Mouse (Mus musculus) ZHBTc4 (cell line): ENCODE measurements around the gene Dnah7c.
"Not testable (repeated sequence)": the region's sequence is repeated elsewhere in the genome, so short reads cannot be mapped to it uniquely, and the experiment has no call there.

Source experiments
- DNase-seq: peaks from one replicate; pipeline ENCODE4 v3.0.0-alpha.2; 2011; ENCODE audit warnings: low read depth, low spot score

Gene Dnah7c

GRCm38 (mm10) chr1:46425137-46425925 lies at the start of gene Dnah7c:
Dnah7c (plus strand) TSS chr1:46425592.
- DNase-seq: peak; percentile 64

GRCm38 (mm10) chr1:46380641-46381040 lies 44.8 kb upstream of the Dnah7c start:
- DNase-seq: not testable (repeated sequence)

- not testable (repeated sequence) for DNase-seq
Observed at GRCm38 (mm10) chr1:46394681-46395297, 30.6 kb upstream of the Dnah7c start.

GRCm38 (mm10) chr1:46408324-46409115 lies 16.9 kb upstream of the Dnah7c start:
- no peak for DNase-seq

GRCm38 (mm10) chr1:46414798-46415197 lies 10.6 kb upstream of the Dnah7c start:
- not testable (repeated sequence) for DNase-seq

GRCm38 (mm10) chr1:46416946-46417345 lies 8.4 kb upstream of the Dnah7c start:
- DNase-seq: peak; percentile 61

- DNase-seq: not testable (repeated sequence)
Observed at GRCm38 (mm10) chr1:46418966-46419365, 6.4 kb upstream of the Dnah7c start.

- DNase-seq: peak; percentile 31
Observed at GRCm38 (mm10) chr1:46428401-46428800, 3.0 kb downstream of the Dnah7c start.

GRCm38 (mm10) chr1:46514671-46515070 lies 89.3 kb downstream of the Dnah7c start:
- peak; percentile 71 for DNase-seq

- DNase-seq: no peak
Observed at GRCm38 (mm10) chr1:46521032-46521431, 95.6 kb downstream of the Dnah7c start.

- not testable (repeated sequence) for DNase-seq
Observed at GRCm38 (mm10) chr1:46526537-46526936, 101.1 kb downstream of the Dnah7c start.

GRCm38 (mm10) chr1:46544812-46545421 lies 119.5 kb downstream of the Dnah7c start:
- no peak for DNase-seq

GRCm38 (mm10) chr1:46580385-46580784 lies 155.0 kb downstream of the Dnah7c start:
- peak; percentile 29 for DNase-seq

GRCm38 (mm10) chr1:46593826-46594225 lies 168.4 kb downstream of the Dnah7c start:
- DNase-seq: not testable (repeated sequence)

- DNase-seq: not testable (repeated sequence)
Observed at GRCm38 (mm10) chr1:46596343-46596742, 171.0 kb downstream of the Dnah7c start.

- DNase-seq: no peak
Observed at GRCm38 (mm10) chr1:46620331-46620730, 194.9 kb downstream of the Dnah7c start.

- not testable (repeated sequence) for DNase-seq
Observed at GRCm38 (mm10) chr1:46625914-46626313, 200.5 kb downstream of the Dnah7c start.

GRCm38 (mm10) chr1:46649821-46650220 lies 224.4 kb downstream of the Dnah7c start:
- peak; percentile 84 for DNase-seq

- DNase-seq: peak; percentile 33
Observed at GRCm38 (mm10) chr1:46652721-46653120, 227.3 kb downstream of the Dnah7c start.

- DNase-seq: not testable (repeated sequence)
Observed at GRCm38 (mm10) chr1:46724810-46725209, 299.4 kb downstream of the Dnah7c start.

GRCm38 (mm10) chr1:46725266-46725665 lies 299.9 kb downstream of the Dnah7c start:
- DNase-seq: no peak

- not testable (repeated sequence) for DNase-seq
Observed at GRCm38 (mm10) chr1:46725719-46726118, 300.3 kb downstream of the Dnah7c start.
